ENCODE assay signal across 28 mouse cellular contexts in genomic region chr9:8078882-8079281, GRCm38 (mm10). TPM values are rescaled to one million over a fixed set of nuclear protein-coding genes. Genes with fewer than 3 reads are reported as not detected.
"Had no signal": no experiment of that assay in that cellular context is flagged by ENCODE, and none has a peak within 500 bp of the region (broad histone marks: within the 10 kb centered on the region; RNA-seq: fewer than 3 reads in every experiment).

No protein-coding gene starts in this region.

- H3K4me1 ChIP-seq: embryonic facial prominence, embryonic 10.5 days; embryonic facial prominence, embryonic 12.5 days; embryonic facial prominence, embryonic 13.5 days; embryonic facial prominence, embryonic 15.5 days; forebrain, embryonic 10.5 days; forebrain, embryonic 12.5 days; forebrain, embryonic 13.5 days; forebrain, embryonic 15.5 days had no signal

- H3K9me3 ChIP-seq: embryonic facial prominence, embryonic 10.5 days; embryonic facial prominence, embryonic 12.5 days; embryonic facial prominence, embryonic 13.5 days; embryonic facial prominence, embryonic 15.5 days; forebrain, embryonic 10.5 days; forebrain, embryonic 12.5 days; forebrain, embryonic 13.5 days; forebrain, embryonic 15.5 days had no signal

- ATAC-seq: forebrain, embryonic 13.5 days; forebrain, embryonic 14.5 days; forebrain, embryonic 15.5 days; forebrain, embryonic 16.5 days; forebrain, postnatal 0 days had no signal

- H3K27ac ChIP-seq: embryonic facial prominence, embryonic 10.5 days; embryonic facial prominence, embryonic 12.5 days; embryonic facial prominence, embryonic 13.5 days; embryonic facial prominence, embryonic 15.5 days; forebrain, embryonic 10.5 days; forebrain, embryonic 12.5 days; forebrain, embryonic 13.5 days; forebrain, embryonic 15.5 days; gastrocnemius, adult 2 months had no signal

- DNase-seq: cerebellum, adult 2 months; cerebellum, adult 8-10 months; cerebellum, adult 9-10 months; cerebellum, adult 9-11 months; cerebellum, postnatal 10 days; cerebellum, postnatal 14 days; cerebellum, postnatal 25 days; cerebellum, postnatal 36 days; embryo, embryonic 11 days; forebrain, postnatal 0 days; gastrocnemius, adult 2 months; gastrocnemius, postnatal 10 days; gastrocnemius, postnatal 14 days; gastrocnemius, postnatal 25 days; gastrocnemius, postnatal 36 days; heart, adult 18-20 months had no signal

- H3K9ac ChIP-seq: embryonic facial prominence, embryonic 12.5 days; embryonic facial prominence, embryonic 13.5 days; embryonic facial prominence, embryonic 15.5 days; forebrain, embryonic 12.5 days; forebrain, embryonic 13.5 days; forebrain, embryonic 15.5 days; forebrain, postnatal 0 days had no signal

- H3K27me3 ChIP-seq: embryonic facial prominence, embryonic 12.5 days; embryonic facial prominence, embryonic 13.5 days; embryonic facial prominence, embryonic 15.5 days; forebrain, embryonic 12.5 days; forebrain, embryonic 13.5 days; forebrain, embryonic 15.5 days had no signal

- H3K4me2 ChIP-seq: embryonic facial prominence, embryonic 12.5 days; embryonic facial prominence, embryonic 13.5 days; embryonic facial prominence, embryonic 15.5 days; forebrain, embryonic 12.5 days; forebrain, embryonic 13.5 days; forebrain, embryonic 15.5 days had no signal

- H3K36me3 ChIP-seq: embryonic facial prominence, embryonic 13.5 days; embryonic facial prominence, embryonic 15.5 days; forebrain, embryonic 12.5 days; forebrain, embryonic 15.5 days had no signal

- H3K4me3 ChIP-seq: embryonic facial prominence, embryonic 10.5 days; embryonic facial prominence, embryonic 12.5 days; embryonic facial prominence, embryonic 13.5 days; embryonic facial prominence, embryonic 15.5 days; erythroblast, embryonic 14.5 days; forebrain, embryonic 10.5 days; forebrain, embryonic 12.5 days; forebrain, embryonic 13.5 days; forebrain, embryonic 15.5 days; gastrocnemius, adult 2 months had no signal

RNA-seq across cellular contexts. Expression of gene Cfap300, which starts 36.3 kb away (rescaled TPM):
- total RNA-seq: granulocyte monocyte progenitor cell, adult 5-6 weeks had no signal

RNA-seq across cellular contexts. Expression of gene Cep126, which starts 55.2 kb away (rescaled TPM):
- polyA plus RNA-seq: erythroblast, embryonic 14.5 days had no signal
